Mouse (Mus musculus) liver, embryonic 11.5 days (tissue): ENCODE results near the gene Ephb4. TPM values are rescaled to one million over a fixed set of nuclear protein-coding genes. Genes with fewer than 3 reads are reported as not detected.

Experiments used
- ATAC-seq: fragments of 200-750 bp; cut with Nextera tagmentation; replicated peaks from 2 replicates; pipeline ENCODE4 v1.8.0; 2017; ENCODE audit warnings: moderate number of reproducible peaks, mild to moderate bottlenecking, moderate TSS enrichment, moderate library complexity; ENCODE audit not compliant: low FRiP score
- DNase-seq: peaks from one replicate; pipeline ENCODE4 v3.0.0-alpha.2; 2017; ENCODE audit warnings: low spot score
- H3K27ac ChIP-seq: fragments of 300-500 bp; sonication (generic); 2 replicates; pipeline ENCODE4 v1.5.1; 2014; ENCODE audit warnings: mild to moderate bottlenecking, low read depth, low read length, control low read depth
- H3K27me3 ChIP-seq: fragments of 300-500 bp; sonication (generic); replicated peaks from 2 replicates; pipeline ENCODE4 v1.6.1; 2014; ENCODE audit warnings: low read length, mixed read lengths; ENCODE audit not compliant: control insufficient read depth, insufficient read depth
- H3K36me3 ChIP-seq: fragments of 300-500 bp; sonication (generic); 2 replicates; pipeline ENCODE4 v1.6.1; 2014; ENCODE audit warnings: mild to moderate bottlenecking, low read length, moderate library complexity, mixed read lengths; ENCODE audit not compliant: control insufficient read depth, insufficient read depth
- H3K4me1 ChIP-seq: fragments of 300-500 bp; sonication (generic); replicated peaks from 2 replicates; pipeline ENCODE4 v1.6.1; 2014; ENCODE audit warnings: low read length, mixed read lengths; ENCODE audit not compliant: control insufficient read depth, insufficient read depth
- H3K4me2 ChIP-seq: fragments of 300-500 bp; sonication (generic); 2 replicates; pipeline ENCODE4 v1.6.1; 2014; ENCODE audit warnings: mild to moderate bottlenecking, control low read depth, moderate library complexity
- H3K4me3 ChIP-seq: fragments of 300-500 bp; sonication (generic); 2 replicates; pipeline ENCODE4 v1.5.1; 2014; ENCODE audit warnings: low read depth, low read length, control low read depth
- H3K9ac ChIP-seq: fragments of 300-500 bp; sonication (generic); 2 replicates; pipeline ENCODE4 v1.6.1; 2014; ENCODE audit warnings: low read depth, low read length, control low read depth
- H3K9me3 ChIP-seq: fragments of 300-500 bp; sonication (generic); 2 replicates; pipeline ENCODE4 v1.6.1; 2016; ENCODE audit warnings: low read length, inconsistent platforms, mixed read lengths; ENCODE audit not compliant: control insufficient read depth
- WGBS: fragments of 180-500 bp; shearing (Covaris S2); extraction: QIAGEN DNeasy Blood & Tissue Kit; methylation state at CpG from one replicate; pipeline ENCODE4 v1.1.7; 2014; 5-methylcytosine and 5-hydroxymethylcytosine counted together
- polyA plus RNA-seq: library from polyadenylated mRNA; unstranded; fragments of >200 nt; fragmentation: Nextera tagmentation; extraction: Ambion mirVana; gene quantifications from 2 replicates; pipeline ENCODE4 v1.2.1, GENCODE M21; 2014

Ephb4 gene
- polyA plus RNA-seq, 1 experiment from 2014 or later, result 29.9 TPM

- WGBS, result 94% methylated on average over 4 of the region's 4 CpGs
- H3K9ac ChIP-seq, result peak overlapping the region; percentile 96; the same call in 1 of the 2 replicates
- H3K27ac ChIP-seq, result peak overlapping the region; percentile 87; the same call in 1 of the 2 replicates
- H3K4me2 ChIP-seq, result peak overlapping the region; percentile 68
- no peaks in the 10 kb centered on the region for H3K9me3 ChIP-seq
- DNase-seq, result no peak
- peak overlapping the region; percentile 95 for H3K4me3 ChIP-seq
- H3K4me1 ChIP-seq, result peaks cover 47% of the 10 kb centered on the region
- no peak for ATAC-seq
- peaks cover 31% of the 10 kb centered on the region for H3K36me3 ChIP-seq
- no peaks in the 10 kb centered on the region for H3K27me3 ChIP-seq
These were observed 41.6 kb upstream of the Ephb4 start for GRCm38 (mm10) chr5:137308356-137308755.

- Histone ChIP-seq H3K27ac (peak overlapping the region; percentile 75; the same call in 1 of the 2 replicates), H3K9ac (peak overlapping the region; percentile 85), H3K4me2 (peak overlapping the region; percentile 92), H3K36me3 (peaks cover 19% of the 10 kb centered on the region), H3K27me3 (no peaks in the 10 kb centered on the region), H3K4me3 (peak overlapping the region; percentile 72), H3K9me3 (no peaks in the 10 kb centered on the region), H3K4me1 (peaks cover 38% of the 10 kb centered on the region)
- 2% methylated on average over 22 of the region's 22 CpGs for WGBS
- DNase-seq, result no peak
- peak; percentile 37 for ATAC-seq
These were observed 36.3 kb upstream of the Ephb4 start for GRCm38 (mm10) chr5:137313466-137314192.

GRCm38 (mm10) chr5:137314193-137315083, 35.5 kb upstream of the Ephb4 start, which contains the start of gene Trip6:
TSS of gene Trip6 (minus strand) at chr5:137314404.
- Histone ChIP-seq H3K4me2 (peak within 1 kb of the TSS; percentile 92), H3K27ac (peak within 1 kb of the TSS; percentile 75; the same call in 1 of the 2 replicates), H3K9me3 (no peaks in the 10 kb centered on the region), H3K9ac (peak within 1 kb of the TSS; percentile 85), H3K36me3 (peaks cover 11% of the 10 kb centered on the region; the same call in 1 of the 2 replicates), H3K27me3 (no peaks in the 10 kb centered on the region), H3K4me3 (peak within 1 kb of the TSS; percentile 72), H3K4me1 (peaks cover 38% of the 10 kb centered on the region)
- ATAC-seq, result peak; percentile 70
- 31% methylated on average over 30 of the region's 30 CpGs for WGBS
- DNase-seq, result peak; percentile 87

- H3K36me3 ChIP-seq, result peaks cover 3% of the 10 kb centered on the region; the same call in 1 of the 2 replicates
- H3K4me2 ChIP-seq, result peak overlapping the region; percentile 92
- no peaks in the 10 kb centered on the region for H3K27me3 ChIP-seq
- peaks cover 38% of the 10 kb centered on the region for H3K4me1 ChIP-seq
- peak overlapping the region; percentile 85; the same call in 1 of the 2 replicates for H3K9ac ChIP-seq
- DNase-seq (peak; percentile 63), ATAC-seq (peak; percentile 48)
- no peak overlapping the region for H3K4me3 ChIP-seq
- 51% methylated on average over 30 of the region's 30 CpGs for WGBS
- H3K27ac ChIP-seq, result no peak overlapping the region
- H3K9me3 ChIP-seq, result no peaks in the 10 kb centered on the region
These were observed 34.6 kb upstream of the Ephb4 start for GRCm38 (mm10) chr5:137315084-137315903.

- Histone ChIP-seq H3K9me3 (no peaks in the 10 kb centered on the region), H3K9ac (no peak overlapping the region), H3K27me3 (no peaks in the 10 kb centered on the region), H3K27ac (no peak overlapping the region), H3K4me2 (no peak overlapping the region), H3K4me3 (no peak overlapping the region), H3K36me3 (no peaks in the 10 kb centered on the region), H3K4me1 (peaks cover 31% of the 10 kb centered on the region)
- DNase-seq, result no peak
- no peak for ATAC-seq
- 56% methylated on average over 8 of the region's 8 CpGs for WGBS
These were observed 32.5 kb upstream of the Ephb4 start for GRCm38 (mm10) chr5:137317361-137317760.

GRCm38 (mm10) chr5:137318570-137318969, 31.3 kb upstream of the Ephb4 start:
- no peak overlapping the region for H3K9ac ChIP-seq
- no peaks in the 10 kb centered on the region for H3K36me3 ChIP-seq
- H3K9me3 ChIP-seq, result no peaks in the 10 kb centered on the region
- ATAC-seq (no peak), DNase-seq (no peak)
- WGBS, result 85% methylated on average over 1 of the region's 1 CpGs
- no peak overlapping the region for H3K4me3 ChIP-seq
- no peaks in the 10 kb centered on the region for H3K27me3 ChIP-seq
- H3K27ac ChIP-seq, result no peak overlapping the region
- H3K4me2 ChIP-seq, result no peak overlapping the region
- peaks cover 20% of the 10 kb centered on the region for H3K4me1 ChIP-seq

GRCm38 (mm10) chr5:137320996-137321395, 28.9 kb upstream of the Ephb4 start:
- ATAC-seq, result peak; percentile 41; the same call in 1 of the 2 replicates
- no peak for DNase-seq
- Histone ChIP-seq H3K27me3 (no peaks in the 10 kb centered on the region), H3K27ac (no peak overlapping the region), H3K9ac (no peak overlapping the region), H3K4me3 (no peak overlapping the region), H3K4me1 (peaks cover 4% of the 10 kb centered on the region; the same call in 1 of the 2 replicates), H3K36me3 (peaks cover 2% of the 10 kb centered on the region; the same call in 1 of the 2 replicates), H3K9me3 (no peaks in the 10 kb centered on the region), H3K4me2 (no peak overlapping the region)
- 86% methylated on average over 3 of the region's 3 CpGs for WGBS

GRCm38 (mm10) chr5:137330910-137331309, 19.0 kb upstream of the Ephb4 start:
- 78% methylated on average over 7 of the region's 7 CpGs for WGBS
- ATAC-seq, result no peak

More at GRCm38 (mm10) chr5:137330910-137331309, 19.0 kb upstream of the Ephb4 start:
- Histone ChIP-seq H3K9me3 (no peaks in the 10 kb centered on the region), H3K4me3 (no peak overlapping the region), H3K36me3 (no peaks in the 10 kb centered on the region), H3K27me3 (no peaks in the 10 kb centered on the region), H3K9ac (no peak overlapping the region), H3K4me1 (peaks cover 7% of the 10 kb centered on the region; the same call in 1 of the 2 replicates), H3K4me2 (no peak overlapping the region), H3K27ac (no peak overlapping the region)
- no peak for DNase-seq
